Mouse (Mus musculus) kidney, embryonic 15.5 days (tissue): Measurements from ENCODE around the gene Dhx30. TPM values are rescaled to one million over a fixed set of nuclear protein-coding genes. Genes with fewer than 3 reads are reported as not detected.
"Not testable (repeated sequence)": the region's sequence is repeated elsewhere in the genome, so short reads cannot be mapped to it uniquely, and the experiment has no call there.

Source experiments
- ATAC-seq: fragments of 200-750 bp; cut with Nextera tagmentation; replicated peaks from 2 replicates; pipeline ENCODE4 v1.8.0; 2017; ENCODE audit warnings: moderate TSS enrichment; ENCODE audit not compliant: low FRiP score
- H3K27ac ChIP-seq: fragments of 300-500 bp; sonication (generic); 2 replicates; pipeline ENCODE4 v1.5.1; 2015; ENCODE audit warnings: mild to moderate bottlenecking, inconsistent platforms
- H3K27me3 ChIP-seq: fragments of 300-500 bp; sonication (generic); 2 replicates; pipeline ENCODE4 v1.6.1; 2015; ENCODE audit warnings: inconsistent platforms
- H3K36me3 ChIP-seq: fragments of 300-500 bp; sonication (generic); 2 replicates; pipeline ENCODE4 v1.6.1; 2015; ENCODE audit warnings: inconsistent platforms
- H3K4me1 ChIP-seq: fragments of 300-500 bp; sonication (generic); 2 replicates; pipeline ENCODE4 v1.6.1; 2015; ENCODE audit warnings: inconsistent platforms
- H3K4me2 ChIP-seq: fragments of 300-500 bp; sonication (generic); 2 replicates; pipeline ENCODE4 v1.6.1; 2015; ENCODE audit warnings: moderate library complexity, mild to moderate bottlenecking, inconsistent platforms
- H3K4me3 ChIP-seq: fragments of 300-500 bp; sonication (generic); replicated peaks from 2 replicates; pipeline ENCODE4 v1.5.1; 2015; ENCODE audit warnings: mild to moderate bottlenecking, inconsistent platforms
- H3K9ac ChIP-seq: fragments of 300-500 bp; sonication (generic); 2 replicates; pipeline ENCODE4 v1.6.1; 2015; ENCODE audit warnings: mild to moderate bottlenecking, inconsistent platforms
- H3K9me3 ChIP-seq: fragments of 300-500 bp; sonication (generic); replicated peaks from 2 replicates; pipeline ENCODE4 v1.6.1; 2016; ENCODE audit warnings: inconsistent platforms
- WGBS: fragments of 180-500 bp; shearing (Covaris S2); methylation state at CpG from one replicate; pipeline ENCODE4 v1.1.7; 2015; ENCODE audit warnings: mixed read lengths; 5-methylcytosine and 5-hydroxymethylcytosine counted together
- polyA plus RNA-seq: library from polyadenylated mRNA; unstranded; fragments of >200 nt; fragmentation: Nextera tagmentation; extraction: Ambion mirVana; gene quantifications from 2 replicates; pipeline ENCODE4 v1.2.1, GENCODE M21; 2015

The Dhx30 gene
- 136 and 138 TPM in 2 replicates for polyA plus RNA-seq

- Histone ChIP-seq H3K36me3 (peaks cover 24% of the 10 kb centered on the region), H3K4me3 (peak within 1 kb of the TSS; percentile 80), H3K27me3 (no peaks in the 10 kb centered on the region), H3K4me2 (peak within 1 kb of the TSS; percentile 74), H3K9ac (peak within 1 kb of the TSS; percentile 70), H3K9me3 (no peaks in the 10 kb centered on the region), H3K27ac (peak within 1 kb of the TSS; percentile 98), H3K4me1 (peaks cover 25% of the 10 kb centered on the region)
- ATAC-seq = peak; percentile 10; the same call in 1 of the 2 replicates
- WGBS = under 1% methylated on average over 17 of the region's 17 CpGs
Observed at GRCm38 (mm10) chr9:110117779-110118139, at the start of gene Dhx30. Gene Dhx30, minus strand, starts transcription at chr9:110117830.

GRCm38 (mm10) chr9:110163071-110163470, 45.4 kb upstream of the Dhx30 start:
- Histone ChIP-seq H3K36me3 (peaks cover 87% of the 10 kb centered on the region), H3K27ac (no peak overlapping the region), H3K4me2 (no peak overlapping the region), H3K9ac (no peak overlapping the region), H3K4me1 (no peaks in the 10 kb centered on the region), H3K9me3 (no peaks in the 10 kb centered on the region), H3K4me3 (no peak overlapping the region), H3K27me3 (no peaks in the 10 kb centered on the region)
- ATAC-seq = no peak
- WGBS = 90% methylated on average over 2 of the region's 2 CpGs

- Histone ChIP-seq H3K4me2 (no peak overlapping the region), H3K27ac (no peak overlapping the region), H3K9me3 (no peaks in the 10 kb centered on the region), H3K9ac (no peak overlapping the region), H3K27me3 (no peaks in the 10 kb centered on the region), H3K4me1 (no peaks in the 10 kb centered on the region), H3K4me3 (no peak overlapping the region), H3K36me3 (peaks cover 87% of the 10 kb centered on the region)
- ATAC-seq = no peak
- WGBS = 67% methylated on average over 5 of the region's 5 CpGs
Observed at GRCm38 (mm10) chr9:110162441-110162840, 44.8 kb upstream of the Dhx30 start.

GRCm38 (mm10) chr9:110160486-110160885, 42.9 kb upstream of the Dhx30 start:
- not testable (repeated sequence) for H3K4me1 ChIP-seq, H3K4me3 ChIP-seq, H3K9ac ChIP-seq, ATAC-seq, H3K27me3 ChIP-seq, H3K27ac ChIP-seq, H3K9me3 ChIP-seq, H3K4me2 ChIP-seq
- 97% methylated on average over 2 of the region's 2 CpGs for whole genome bisulfite sequencing
- peaks cover 88% of the 10 kb centered on the region for H3K36me3 ChIP-seq

DNA sequence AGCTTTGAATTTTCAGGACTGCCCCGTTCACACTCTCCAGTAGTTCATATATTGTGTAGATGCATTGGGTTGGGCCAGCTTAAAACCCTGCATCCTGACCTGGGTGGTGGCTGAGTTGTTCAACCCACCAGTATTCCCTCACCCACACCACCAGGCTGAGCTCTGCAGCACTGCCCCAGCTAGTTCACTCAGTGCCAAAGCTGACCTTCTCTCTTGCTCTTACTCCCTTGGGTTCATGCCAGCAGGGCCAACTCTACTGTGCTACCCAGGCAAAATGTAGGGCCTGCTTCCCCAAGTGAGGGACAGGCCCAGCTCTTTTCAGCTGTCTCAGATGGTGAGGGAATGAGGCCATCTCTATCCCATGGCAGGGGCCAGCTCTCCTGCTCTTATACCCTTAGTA, 41.4 kb upstream of the Dhx30 start:
- ATAC-seq = no peak
- no peak overlapping the region for H3K4me3 ChIP-seq
- WGBS = 88% methylated on average over 1 of the region's 1 CpGs

DNA sequence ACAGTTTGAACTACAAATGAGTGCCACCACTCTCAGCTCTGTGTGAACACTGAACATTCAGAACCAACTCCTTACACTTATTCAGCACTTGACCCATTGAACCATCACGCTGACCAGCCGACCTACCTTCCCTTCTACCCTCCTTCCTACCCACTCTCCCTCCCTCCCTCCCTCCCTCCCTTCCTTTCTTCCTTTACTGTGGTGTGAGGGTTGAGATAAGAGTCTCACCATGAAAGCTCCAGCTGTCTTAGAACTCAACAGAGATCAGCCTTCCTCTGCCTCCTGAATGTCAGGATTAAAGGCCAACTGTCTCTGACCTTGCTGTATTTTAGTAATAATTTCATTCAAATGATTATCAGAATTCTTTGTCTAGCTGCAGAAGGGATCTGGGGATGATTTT, 31.0 kb upstream of the Dhx30 start:
- Histone ChIP-seq H3K4me2 (no peak overlapping the region), H3K4me1 (no peaks in the 10 kb centered on the region), H3K9ac (no peak overlapping the region), H3K36me3 (peaks cover 88% of the 10 kb centered on the region), H3K27ac (no peak overlapping the region), H3K9me3 (no peaks in the 10 kb centered on the region), H3K4me3 (no peak overlapping the region), H3K27me3 (no peaks in the 10 kb centered on the region)
- 80% methylated on average over 2 of the region's 2 CpGs for WGBS
- no peak for ATAC-seq

More for the DNA sequence above, 41.4 kb upstream of the Dhx30 start:
- H3K9me3 ChIP-seq = no peaks in the 10 kb centered on the region
- no peak overlapping the region for H3K4me2 ChIP-seq
- peaks cover 89% of the 10 kb centered on the region for H3K36me3 ChIP-seq
- no peak overlapping the region for H3K27ac ChIP-seq
- no peaks in the 10 kb centered on the region for H3K4me1 ChIP-seq
- H3K9ac ChIP-seq = no peak overlapping the region
- no peaks in the 10 kb centered on the region for H3K27me3 ChIP-seq

GRCm38 (mm10) chr9:110142097-110142496, 24.5 kb upstream of the Dhx30 start:
- no peak for ATAC-seq
- H3K9me3 ChIP-seq = no peaks in the 10 kb centered on the region
- H3K27me3 ChIP-seq = no peaks in the 10 kb centered on the region
- H3K27ac ChIP-seq = no peak overlapping the region
- no peaks in the 10 kb centered on the region for H3K4me1 ChIP-seq
- no peak overlapping the region for H3K9ac ChIP-seq
- no peak overlapping the region for H3K4me3 ChIP-seq
- WGBS = 94% methylated on average over 1 of the region's 1 CpGs
- H3K4me2 ChIP-seq = no peak overlapping the region
- peaks cover 91% of the 10 kb centered on the region for H3K36me3 ChIP-seq

GRCm38 (mm10) chr9:110139119-110139518, 21.5 kb upstream of the Dhx30 start:
- 88% methylated on average over 4 of the region's 4 CpGs for WGBS
- Histone ChIP-seq H3K27ac (no peak overlapping the region), H3K4me3 (no peak overlapping the region), H3K27me3 (no peaks in the 10 kb centered on the region), H3K9me3 (no peaks in the 10 kb centered on the region), H3K4me1 (peaks cover 10% of the 10 kb centered on the region), H3K36me3 (peaks cover 94% of the 10 kb centered on the region), H3K4me2 (no peak overlapping the region), H3K9ac (no peak overlapping the region)
- no peak for ATAC-seq

DNA sequence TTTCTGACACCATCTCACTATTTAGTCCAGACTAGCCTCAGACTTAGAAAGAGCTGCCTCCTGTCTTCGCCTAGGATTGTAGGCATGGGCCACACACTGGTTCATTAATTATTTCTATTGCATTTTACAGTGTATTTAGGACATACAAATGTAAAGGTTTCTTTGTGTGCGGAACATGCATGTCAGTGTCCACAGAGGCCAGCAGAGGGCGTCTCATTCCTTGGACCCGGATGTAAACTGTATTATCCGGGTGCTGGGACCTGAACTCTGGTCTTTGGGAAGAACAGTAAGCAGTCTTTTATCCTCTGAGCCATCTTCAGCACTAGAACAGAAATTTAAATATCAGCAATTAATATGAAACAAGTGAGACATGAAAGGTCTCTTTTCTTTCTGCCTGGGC, 16.5 kb upstream of the Dhx30 start:
- H3K36me3 ChIP-seq = peaks cover 51% of the 10 kb centered on the region
- WGBS = 84% methylated on average over 5 of the region's 5 CpGs
- no peak overlapping the region for H3K9ac ChIP-seq
- peak overlapping the region; percentile 71 for H3K4me2 ChIP-seq
- ATAC-seq = no peak
- no peak overlapping the region for H3K27ac ChIP-seq
- H3K27me3 ChIP-seq = no peaks in the 10 kb centered on the region
- peak overlapping the region; percentile 14; the same call in 1 of the 2 replicates for H3K4me3 ChIP-seq
- no peaks in the 10 kb centered on the region for H3K9me3 ChIP-seq
- H3K4me1 ChIP-seq = peaks cover 27% of the 10 kb centered on the region

GRCm38 (mm10) chr9:110132921-110133320, 15.3 kb upstream of the Dhx30 start:
- H3K4me3 ChIP-seq = peak overlapping the region; percentile 92
- H3K9ac ChIP-seq = peak overlapping the region; percentile 96; the same call in 1 of the 2 replicates
- H3K27me3 ChIP-seq = no peaks in the 10 kb centered on the region
- peak overlapping the region; percentile 71 for H3K4me2 ChIP-seq
- no peaks in the 10 kb centered on the region for H3K9me3 ChIP-seq
- no peak overlapping the region for H3K27ac ChIP-seq
- no peak for ATAC-seq
- H3K4me1 ChIP-seq = peaks cover 27% of the 10 kb centered on the region
- peaks cover 39% of the 10 kb centered on the region for H3K36me3 ChIP-seq
- 51% methylated on average over 6 of the region's 6 CpGs for WGBS

- Histone ChIP-seq H3K4me1 (peaks cover 27% of the 10 kb centered on the region), H3K9me3 (no peaks in the 10 kb centered on the region), H3K9ac (peak overlapping the region; percentile 96), H3K4me3 (peak overlapping the region; percentile 92), H3K27ac (peak overlapping the region; percentile 96), H3K4me2 (peak overlapping the region; percentile 71), H3K27me3 (no peaks in the 10 kb centered on the region), H3K36me3 (peaks cover 34% of the 10 kb centered on the region)
- 0% methylated on average over 26 of the region's 38 CpGs for WGBS
- ATAC-seq = peak; percentile 65
Observed at GRCm38 (mm10) chr9:110132201-110132605, 14.6 kb upstream of the Dhx30 start.

- Histone ChIP-seq H3K9me3 (no peaks in the 10 kb centered on the region), H3K36me3 (peaks cover 28% of the 10 kb centered on the region), H3K27me3 (no peaks in the 10 kb centered on the region), H3K4me2 (peak overlapping the region; percentile 71), H3K4me3 (peak overlapping the region; percentile 92), H3K4me1 (peaks cover 27% of the 10 kb centered on the region), H3K27ac (peak overlapping the region; percentile 96), H3K9ac (peak overlapping the region; percentile 96)
- ATAC-seq = peak; percentile 98
- under 1% methylated on average over 64 of the region's 64 CpGs for WGBS
Observed at GRCm38 (mm10) chr9:110131525-110132197, 14.0 kb upstream of the Dhx30 start.
